Mouse (Mus musculus): ENCODE measurements at regions not wholly inside any gene's neighbourhood (a gene's known extent, or its start where the extent isn't known, plus 50 kb on each side); places are given as distances from the start of the nearest gene placed in this dataset.
"Not testable (repeated sequence)": the region's sequence is repeated elsewhere in the genome, so short reads cannot be mapped to it uniquely, and the experiment has no call there.

- ATAC-seq (ENCODE audit: low FRiP score) (no peak), DNase-seq (ENCODE audit: low spot score) (no peak)
- Histone ChIP-seq H3K4me3 (ENCODE audit: low read depth, low read length) (no peak overlapping the region), H3K4me1 (replicated peaks; ENCODE audit: control insufficient read depth, insufficient read depth, low read length) (no peaks in the 10 kb centered on the region), H3K9me3 (ENCODE audit: control insufficient read depth, low read length) (no peaks in the 10 kb centered on the region), H3K4me2 (replicated peaks; ENCODE audit: low read depth, low read length) (no peak overlapping the region), H3K27ac (ENCODE audit: low read depth, low read length) (no peak overlapping the region), H3K27me3 (ENCODE audit: control insufficient read depth, insufficient read depth, low read length) (no peaks in the 10 kb centered on the region), H3K9ac (ENCODE audit: low read depth, low read length) (no peak overlapping the region), H3K36me3 (ENCODE audit: control insufficient read depth, insufficient read depth, low read length) (no peaks in the 10 kb centered on the region)
- WGBS, result 88% methylated on average over 1 of the region's 1 CpGs
Observed at GRCm38 (mm10) chr2:17902616-17903015, 94.1 kb downstream of the H2al2a start.

- ATAC-seq (ENCODE audit: low FRiP score), result no peak
- no peaks in the 10 kb centered on the region for H3K4me1 ChIP-seq (replicated peaks; ENCODE audit: control insufficient read depth, insufficient read depth, low read length)
- H3K9me3 ChIP-seq (ENCODE audit: control insufficient read depth, low read length), result no peaks in the 10 kb centered on the region
- no peak overlapping the region for H3K27ac ChIP-seq (ENCODE audit: low read depth, low read length)
- WGBS, result 49% methylated on average over 8 of the region's 8 CpGs
- no peaks in the 10 kb centered on the region for H3K36me3 ChIP-seq (ENCODE audit: control insufficient read depth, insufficient read depth, low read length)
- no peak overlapping the region for H3K4me3 ChIP-seq (ENCODE audit: low read depth, low read length)
- no peak overlapping the region for H3K9ac ChIP-seq (ENCODE audit: low read depth, low read length)
- no peaks in the 10 kb centered on the region for H3K27me3 ChIP-seq (ENCODE audit: control insufficient read depth, insufficient read depth, low read length)
- H3K4me2 ChIP-seq (replicated peaks; ENCODE audit: low read depth, low read length), result no peak overlapping the region
- no peak for DNase-seq (ENCODE audit: low spot score)
Observed at GRCm38 (mm10) chr2:17900202-17900601, 96.6 kb downstream of the H2al2a start.

- no peak overlapping the region for H3K4me2 ChIP-seq (replicated peaks; ENCODE audit: low read depth, low read length)
- no peaks in the 10 kb centered on the region for H3K36me3 ChIP-seq (ENCODE audit: control insufficient read depth, insufficient read depth, low read length)
- no peaks in the 10 kb centered on the region for H3K9me3 ChIP-seq (ENCODE audit: control insufficient read depth, low read length)
- no peak for DNase-seq (ENCODE audit: low spot score)
- H3K27me3 ChIP-seq (ENCODE audit: control insufficient read depth, insufficient read depth, low read length), result no peaks in the 10 kb centered on the region
- no peak overlapping the region for H3K9ac ChIP-seq (ENCODE audit: low read depth, low read length)
- ATAC-seq (ENCODE audit: low FRiP score), result no peak
- no peak overlapping the region for H3K27ac ChIP-seq (ENCODE audit: low read depth, low read length)
- H3K4me3 ChIP-seq (ENCODE audit: low read depth, low read length), result no peak overlapping the region
- H3K4me1 ChIP-seq (replicated peaks; ENCODE audit: control insufficient read depth, insufficient read depth, low read length), result no peaks in the 10 kb centered on the region
- WGBS, result 45% methylated on average over 3 of the region's 3 CpGs
Observed at GRCm38 (mm10) chr2:17898780-17899179, 98.0 kb downstream of the H2al2a start.

DNA sequence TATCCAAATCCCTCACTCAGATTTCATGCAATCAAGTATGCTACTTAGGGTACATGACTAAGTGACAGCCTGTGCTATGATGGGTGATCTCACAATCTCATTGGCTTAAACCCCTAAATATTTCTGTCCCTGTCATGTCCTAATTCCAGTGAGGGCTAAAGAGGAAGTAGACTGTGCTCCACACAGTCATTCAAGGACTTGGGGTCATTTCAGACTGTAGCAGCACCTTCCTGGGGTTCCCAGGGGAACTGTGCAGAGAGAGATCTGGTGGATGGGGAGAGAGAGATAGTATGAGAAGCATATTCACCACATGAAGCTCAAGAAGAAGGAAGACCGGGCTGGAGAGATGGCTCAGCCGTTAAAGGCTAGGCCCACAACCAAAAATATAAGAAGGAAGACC lies 100.7 kb downstream of the H2al2a start:
- Histone ChIP-seq H3K4me3 (ENCODE audit: low read depth, low read length) (no peak overlapping the region), H3K36me3 (ENCODE audit: control insufficient read depth, insufficient read depth, low read length) (no peaks in the 10 kb centered on the region), H3K4me1 (replicated peaks; ENCODE audit: control insufficient read depth, insufficient read depth, low read length) (no peaks in the 10 kb centered on the region), H3K27ac (ENCODE audit: low read depth, low read length) (no peak overlapping the region), H3K9ac (ENCODE audit: low read depth, low read length) (no peak overlapping the region), H3K27me3 (ENCODE audit: control insufficient read depth, insufficient read depth, low read length) (no peaks in the 10 kb centered on the region), H3K4me2 (replicated peaks; ENCODE audit: low read depth, low read length) (no peak overlapping the region), H3K9me3 (ENCODE audit: control insufficient read depth, low read length) (no peaks in the 10 kb centered on the region)
- WGBS, result 95% methylated on average over 2 of the region's 2 CpGs
- ATAC-seq (ENCODE audit: low FRiP score), result no peak
- no peak for DNase-seq (ENCODE audit: low spot score)

GRCm38 (mm10) chr2:17892661-17893060 lies 104.1 kb downstream of the H2al2a start:
- 91% methylated on average over 7 of the region's 7 CpGs for WGBS

DNA sequence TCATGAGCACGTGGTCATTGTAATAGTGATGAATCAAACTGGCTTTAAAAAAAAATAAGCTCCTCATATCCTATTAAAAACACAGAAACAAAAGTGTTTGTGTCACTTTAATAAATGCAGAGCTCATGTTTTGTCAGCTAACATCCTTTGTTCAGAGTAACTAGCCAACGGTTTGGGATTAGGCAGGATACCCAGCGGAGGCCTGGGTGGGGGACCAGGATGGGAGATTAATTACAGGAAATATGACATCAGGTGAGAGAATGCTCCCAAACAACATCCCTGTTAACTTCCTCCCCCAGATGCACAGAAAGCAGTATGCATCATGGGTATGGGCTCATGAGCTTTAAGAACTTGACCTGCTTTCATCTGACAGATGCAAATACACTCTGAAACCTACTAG lies 109.1 kb downstream of the H2al2a start:
- WGBS, result 52% methylated on average over 3 of the region's 3 CpGs

More at GRCm38 (mm10) chr2:17892661-17893060, 104.1 kb downstream of the H2al2a start:
- H3K4me3 ChIP-seq (ENCODE audit: low read depth, low read length); H3K4me1 ChIP-seq (replicated peaks; ENCODE audit: control insufficient read depth, insufficient read depth, low read length); H3K36me3 ChIP-seq (ENCODE audit: control insufficient read depth, insufficient read depth, low read length); DNase-seq (ENCODE audit: low spot score); H3K27ac ChIP-seq (ENCODE audit: low read depth, low read length); ATAC-seq (ENCODE audit: low FRiP score); H3K27me3 ChIP-seq (ENCODE audit: control insufficient read depth, insufficient read depth, low read length); H3K9ac ChIP-seq (ENCODE audit: low read depth, low read length); H3K9me3 ChIP-seq (ENCODE audit: control insufficient read depth, low read length); H3K4me2 ChIP-seq (replicated peaks; ENCODE audit: low read depth, low read length): not testable (repeated sequence)

DNA sequence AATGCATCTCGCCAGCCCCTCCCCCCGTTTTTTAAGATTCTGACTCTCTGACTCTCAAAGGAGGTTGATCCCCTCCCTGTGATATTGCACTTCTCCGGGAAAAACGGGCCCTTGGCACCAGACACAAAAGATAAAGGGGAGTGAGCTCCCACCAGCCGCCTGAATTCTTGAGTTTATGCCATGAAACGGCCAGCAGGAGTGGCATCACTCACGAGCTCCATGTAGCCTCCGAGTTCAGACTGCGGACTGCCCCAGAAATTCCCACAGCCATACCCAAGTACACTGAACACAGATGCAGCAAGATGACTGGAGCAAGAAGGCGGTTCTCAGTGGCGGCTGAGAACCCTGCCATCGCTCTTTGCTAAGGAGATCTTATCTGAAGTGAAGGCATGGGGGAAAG lies 114.4 kb downstream of the H2al2a start:
- H3K4me2 ChIP-seq (replicated peaks; ENCODE audit: low read depth, low read length), result no peak overlapping the region
- 88% methylated on average over 12 of the region's 12 CpGs for WGBS
- no peaks in the 10 kb centered on the region for H3K4me1 ChIP-seq (replicated peaks; ENCODE audit: control insufficient read depth, insufficient read depth, low read length)
- no peak overlapping the region for H3K4me3 ChIP-seq (ENCODE audit: low read depth, low read length)
- no peak overlapping the region for H3K9ac ChIP-seq (ENCODE audit: low read depth, low read length)
- H3K36me3 ChIP-seq (ENCODE audit: control insufficient read depth, insufficient read depth, low read length), result no peaks in the 10 kb centered on the region
- no peaks in the 10 kb centered on the region for H3K27me3 ChIP-seq (ENCODE audit: control insufficient read depth, insufficient read depth, low read length)
- no peak overlapping the region for H3K27ac ChIP-seq (ENCODE audit: low read depth, low read length)
- DNase-seq (ENCODE audit: low spot score), result no peak
- H3K9me3 ChIP-seq (ENCODE audit: control insufficient read depth, low read length), result no peaks in the 10 kb centered on the region
- no peak for ATAC-seq (ENCODE audit: low FRiP score)

More for the DNA sequence above, 109.1 kb downstream of the H2al2a start:
- H3K36me3 ChIP-seq (ENCODE audit: control insufficient read depth, insufficient read depth, low read length), result no peaks in the 10 kb centered on the region
- no peak overlapping the region for H3K9ac ChIP-seq (ENCODE audit: low read depth, low read length)
- no peak overlapping the region for H3K27ac ChIP-seq (ENCODE audit: low read depth, low read length)
- no peak overlapping the region for H3K4me2 ChIP-seq (replicated peaks; ENCODE audit: low read depth, low read length)
- H3K4me1 ChIP-seq (replicated peaks; ENCODE audit: control insufficient read depth, insufficient read depth, low read length), result no peaks in the 10 kb centered on the region
- DNase-seq (ENCODE audit: low spot score), result no peak
- no peaks in the 10 kb centered on the region for H3K9me3 ChIP-seq (ENCODE audit: control insufficient read depth, low read length)
- ATAC-seq (ENCODE audit: low FRiP score), result no peak
- H3K4me3 ChIP-seq (ENCODE audit: low read depth, low read length), result no peak overlapping the region
- no peaks in the 10 kb centered on the region for H3K27me3 ChIP-seq (ENCODE audit: control insufficient read depth, insufficient read depth, low read length)

- H3K4me2 ChIP-seq (replicated peaks; ENCODE audit: low read depth, low read length), result no peak overlapping the region
- no peak overlapping the region for H3K27ac ChIP-seq (ENCODE audit: low read depth, low read length)
- no peak overlapping the region for H3K4me3 ChIP-seq (ENCODE audit: low read depth, low read length)
- peak; percentile 21 for DNase-seq (ENCODE audit: low spot score)
- H3K36me3 ChIP-seq (ENCODE audit: control insufficient read depth, insufficient read depth, low read length), result no peaks in the 10 kb centered on the region
- 33% methylated on average over 11 of the region's 11 CpGs for WGBS
- H3K27me3 ChIP-seq (ENCODE audit: control insufficient read depth, insufficient read depth, low read length), result no peaks in the 10 kb centered on the region
- H3K4me1 ChIP-seq (replicated peaks; ENCODE audit: control insufficient read depth, insufficient read depth, low read length), result no peaks in the 10 kb centered on the region
- ATAC-seq (ENCODE audit: low FRiP score), result no peak
- no peak overlapping the region for H3K9ac ChIP-seq (ENCODE audit: low read depth, low read length)
- no peaks in the 10 kb centered on the region for H3K9me3 ChIP-seq (ENCODE audit: control insufficient read depth, low read length)
Observed at GRCm38 (mm10) chr2:17880800-17881717, 115.7 kb downstream of the H2al2a start.

DNA sequence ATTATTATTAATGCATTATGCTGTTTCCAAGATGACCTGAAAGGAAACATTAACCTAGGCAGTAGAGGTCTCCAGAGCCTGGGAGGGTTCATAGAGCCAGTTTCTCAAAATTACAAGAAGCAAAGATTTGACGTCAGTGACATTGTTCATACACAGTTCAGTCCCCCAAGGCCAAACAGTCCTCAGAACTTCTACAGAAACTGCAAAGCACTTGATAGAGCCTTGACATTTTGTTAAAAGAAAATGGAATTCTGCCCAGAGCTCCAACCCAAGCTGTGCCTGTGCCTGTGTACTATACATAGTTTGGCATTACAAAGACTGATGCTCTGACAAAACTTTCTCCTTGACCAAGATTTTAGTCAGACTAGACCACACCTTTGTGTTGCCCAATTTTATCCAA lies 118.9 kb downstream of the H2al2a start:
- no peak overlapping the region for H3K9ac ChIP-seq (ENCODE audit: low read depth, low read length)
- 81% methylated on average over 1 of the region's 1 CpGs for WGBS
- no peaks in the 10 kb centered on the region for H3K9me3 ChIP-seq (ENCODE audit: control insufficient read depth, low read length)
- ATAC-seq (ENCODE audit: low FRiP score), result no peak
- H3K4me2 ChIP-seq (replicated peaks; ENCODE audit: low read depth, low read length), result no peak overlapping the region
- H3K27ac ChIP-seq (ENCODE audit: low read depth, low read length), result no peak overlapping the region
- no peak for DNase-seq (ENCODE audit: low spot score)
- no peaks in the 10 kb centered on the region for H3K27me3 ChIP-seq (ENCODE audit: control insufficient read depth, insufficient read depth, low read length)
- no peaks in the 10 kb centered on the region for H3K36me3 ChIP-seq (ENCODE audit: control insufficient read depth, insufficient read depth, low read length)
- no peak overlapping the region for H3K4me3 ChIP-seq (ENCODE audit: low read depth, low read length)
- H3K4me1 ChIP-seq (replicated peaks; ENCODE audit: control insufficient read depth, insufficient read depth, low read length), result no peaks in the 10 kb centered on the region

Data from hindbrain, embryonic 11.5 days (tissue).